Mouse (Mus musculus) thymus, adult 2 months (tissue): ENCODE results near the gene Dll1.

Experiments used
- CTCF ChIP-seq: fragments of 200-500 bp; IDR thresholded peaks from 2 replicates; pipeline ENCODE4 v1.5.1; 2012; ENCODE audit warnings: mild to moderate bottlenecking, control low read depth, low read length, moderate library complexity, borderline replicate concordance; ENCODE audit not compliant: control insufficient read depth, poor library complexity, insufficient read depth; ENCODE audit errors: extremely low read depth
- POLR2A ChIP-seq: fragments of 200-500 bp; IDR thresholded peaks from 2 replicates; pipeline ENCODE4 v1.6.1; 2012; ENCODE audit warnings: mild to moderate bottlenecking, low read length, control low read depth, moderate library complexity; ENCODE audit not compliant: control insufficient read depth, poor library complexity, insufficient read depth; ENCODE audit errors: extremely low read depth

GRCm38 (mm10) chr17:15371967-15372835, 4.5 kb downstream of the Dll1 start:
- TF ChIP-seq POLR2A (no peak), CTCF (no peak)
